Mouse (Mus musculus): ENCODE results near the gene Tlr4.

The Tlr4 gene

DNA sequence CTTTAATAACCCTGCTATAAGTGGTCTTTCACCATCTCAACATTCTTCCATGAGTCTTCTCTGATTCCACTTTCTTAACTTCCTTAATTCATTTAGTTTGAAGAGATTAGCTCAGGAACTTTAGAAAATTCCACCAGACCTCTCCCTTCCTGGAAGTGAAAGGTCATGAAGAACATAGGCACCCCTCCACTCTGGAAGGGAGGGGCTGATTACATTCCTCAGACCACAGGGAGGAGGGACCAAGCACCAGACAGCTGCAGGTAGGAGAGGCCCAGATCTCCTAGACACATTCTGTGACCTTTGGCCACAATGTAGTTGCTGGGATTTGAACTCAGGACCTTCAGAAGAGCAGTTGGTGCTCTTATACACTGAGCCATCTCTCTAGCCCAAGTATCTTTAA is 72.7 kb downstream of the Tlr4 start:
- no peak for DNase-seq (ENCODE audit: low spot score in 2 of 2)

DNA sequence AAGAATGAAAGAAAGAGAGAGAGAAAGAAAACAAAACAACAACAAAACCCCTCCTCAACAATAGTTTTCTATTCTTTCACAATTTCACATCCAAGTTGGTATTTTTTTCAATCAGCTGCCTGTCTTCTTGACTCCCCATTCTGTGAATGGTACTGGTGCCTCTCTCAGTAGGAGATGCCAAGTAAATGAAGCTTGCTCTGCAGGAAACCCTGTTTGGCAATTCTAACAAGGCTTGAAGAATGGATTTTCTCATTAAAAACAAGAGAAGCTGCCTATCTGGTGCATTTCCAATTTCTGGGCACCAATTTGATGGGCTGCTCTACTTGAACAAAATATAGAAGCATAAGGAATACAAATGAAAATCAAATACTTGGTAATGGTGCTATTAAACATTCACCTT is 74.1 kb downstream of the Tlr4 start:
- DNase-seq (ENCODE audit: low spot score in 2 of 2): no peak

DNA sequence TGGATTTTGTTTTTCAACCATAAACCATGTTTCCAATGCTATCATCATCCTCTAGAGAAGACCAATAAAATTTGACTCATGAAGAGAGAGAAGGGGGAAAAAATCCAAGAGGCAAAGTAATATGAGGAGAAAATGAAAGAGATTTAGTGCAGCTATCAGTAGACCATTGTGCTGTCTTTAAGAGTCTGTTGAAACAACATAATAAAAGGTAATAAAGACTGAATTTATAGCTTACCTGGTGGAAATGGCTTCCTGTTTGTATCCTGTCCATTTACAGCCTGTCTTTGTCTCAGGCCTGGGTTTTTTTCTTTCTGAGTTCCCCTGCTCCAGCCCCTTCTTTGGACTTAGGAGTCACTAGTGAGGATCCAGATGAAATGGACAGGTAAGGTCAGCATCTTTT is 81.0 kb downstream of the Tlr4 start:
- DNase-seq (ENCODE audit: low spot score in 2 of 2): no peak

DNA sequence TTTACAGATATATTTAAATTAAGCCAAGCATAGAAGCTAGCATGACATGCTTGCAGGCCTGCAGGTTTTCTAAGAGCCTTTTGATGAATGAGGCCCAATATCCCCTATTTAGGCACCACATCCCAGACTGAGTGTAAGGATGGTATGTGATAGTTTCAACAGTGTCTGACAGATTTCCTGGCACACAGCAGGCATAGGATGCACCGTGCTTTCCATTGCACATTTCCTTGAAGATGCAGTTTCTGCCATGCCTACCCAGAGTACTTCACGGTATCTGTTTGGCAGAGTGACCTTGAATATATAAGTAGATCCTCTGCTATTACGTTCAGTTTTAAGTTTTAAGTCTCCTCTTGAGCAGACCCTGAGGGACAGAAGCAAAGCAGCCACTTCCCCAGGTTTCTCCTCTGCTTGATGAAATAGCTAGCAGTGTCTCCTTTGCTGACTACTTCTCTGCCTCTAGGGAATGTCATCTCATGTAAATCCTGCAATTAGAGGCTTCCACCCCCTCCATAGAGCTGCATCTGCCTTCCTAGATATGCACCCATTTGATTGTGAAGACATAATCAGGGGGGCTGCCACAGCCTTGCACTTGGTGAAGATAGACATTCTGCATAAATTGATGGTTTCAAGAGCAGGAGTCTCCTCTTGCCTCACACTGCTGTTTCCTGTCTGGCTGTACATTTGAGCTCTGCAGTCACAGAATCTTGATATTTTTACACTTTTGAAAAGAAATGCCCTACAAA is 92.4 kb downstream of the Tlr4 start:
- DNase-seq (ENCODE audit: low spot score in 2 of 2): no peak

DNA sequence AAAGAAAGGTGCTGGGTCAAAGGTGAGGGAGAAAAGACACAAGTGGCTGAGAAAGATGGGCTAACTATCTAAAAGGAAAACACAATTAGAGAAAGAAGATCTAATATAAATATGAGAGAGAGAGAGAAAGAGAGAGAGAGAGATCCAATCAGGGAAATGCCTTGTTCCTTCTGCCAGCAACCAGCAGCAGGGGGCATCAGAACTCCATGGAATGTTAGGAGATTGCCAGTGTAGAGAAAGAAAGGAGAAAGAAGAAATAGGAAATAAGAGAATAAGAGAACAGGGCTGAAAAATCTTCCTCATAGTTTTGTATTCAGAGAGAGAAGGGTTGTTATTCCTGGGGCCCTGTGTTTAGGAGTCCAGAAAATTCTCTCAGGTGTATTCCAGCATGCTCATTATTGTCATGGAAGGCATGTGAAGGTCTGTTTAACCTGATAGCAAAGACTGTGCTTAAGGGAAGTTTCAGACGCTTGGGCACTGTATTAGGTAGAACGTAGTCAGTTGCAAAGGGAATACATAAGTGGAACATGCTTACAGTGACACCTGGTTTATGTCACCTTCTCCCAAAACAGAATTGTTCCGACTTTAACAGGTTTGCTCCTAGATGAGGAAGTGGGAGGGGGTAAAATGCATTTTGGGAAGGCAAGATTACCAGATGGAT is 96.4 kb downstream of the Tlr4 start:
- DNase-seq (ENCODE audit: low spot score in 2 of 2): no peak

DNA sequence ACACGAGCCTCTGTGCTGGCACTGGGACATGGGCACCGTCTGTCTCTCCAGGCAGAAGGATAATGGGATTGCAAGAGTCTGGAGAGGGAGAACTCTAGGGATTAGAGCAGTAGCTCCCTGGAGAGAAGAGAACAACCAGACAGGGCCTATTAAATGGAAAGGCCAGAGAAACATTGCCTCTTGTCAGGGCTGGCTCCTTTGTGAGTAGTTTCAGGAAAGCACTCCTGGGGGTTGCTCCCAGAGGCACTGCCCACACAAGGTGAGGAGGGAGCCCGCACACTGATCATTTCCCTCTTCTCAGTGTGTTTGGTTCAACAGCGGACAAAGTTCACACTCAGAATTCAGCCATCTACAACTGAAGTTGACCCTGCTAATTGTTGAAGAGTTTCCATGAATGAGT is 98.7 kb downstream of the Tlr4 start:
- no peak for DNase-seq (ENCODE audit: low spot score in 2 of 2)

DNA sequence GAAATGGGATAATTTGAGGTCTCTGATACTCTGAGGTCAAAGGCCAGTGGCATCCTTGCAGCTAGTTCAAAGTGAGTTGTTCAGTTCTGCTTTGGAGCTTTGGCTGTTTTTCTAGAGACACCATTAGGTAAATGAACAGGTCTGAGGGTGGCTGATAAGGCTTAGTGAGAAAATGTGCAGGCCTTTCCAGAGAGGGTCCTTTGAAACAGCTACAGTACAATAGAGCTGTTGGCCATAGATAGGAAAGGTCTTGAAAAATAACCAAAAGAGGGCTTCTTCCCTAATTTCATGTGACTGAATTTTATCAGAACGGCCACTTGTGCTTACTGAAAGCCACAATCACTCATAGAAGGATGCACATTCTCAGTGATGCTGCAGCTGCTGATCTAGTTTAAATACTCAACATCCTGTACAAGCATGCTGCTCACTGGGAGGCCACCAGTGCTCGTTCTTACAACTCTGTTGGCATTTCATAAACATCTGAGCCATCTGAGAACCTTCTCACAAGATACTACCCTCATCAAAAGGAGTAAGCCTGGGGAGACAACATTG is 100.2 kb downstream of the Tlr4 start:
- DNase-seq (ENCODE audit: low spot score in 2 of 2): no peak

DNA sequence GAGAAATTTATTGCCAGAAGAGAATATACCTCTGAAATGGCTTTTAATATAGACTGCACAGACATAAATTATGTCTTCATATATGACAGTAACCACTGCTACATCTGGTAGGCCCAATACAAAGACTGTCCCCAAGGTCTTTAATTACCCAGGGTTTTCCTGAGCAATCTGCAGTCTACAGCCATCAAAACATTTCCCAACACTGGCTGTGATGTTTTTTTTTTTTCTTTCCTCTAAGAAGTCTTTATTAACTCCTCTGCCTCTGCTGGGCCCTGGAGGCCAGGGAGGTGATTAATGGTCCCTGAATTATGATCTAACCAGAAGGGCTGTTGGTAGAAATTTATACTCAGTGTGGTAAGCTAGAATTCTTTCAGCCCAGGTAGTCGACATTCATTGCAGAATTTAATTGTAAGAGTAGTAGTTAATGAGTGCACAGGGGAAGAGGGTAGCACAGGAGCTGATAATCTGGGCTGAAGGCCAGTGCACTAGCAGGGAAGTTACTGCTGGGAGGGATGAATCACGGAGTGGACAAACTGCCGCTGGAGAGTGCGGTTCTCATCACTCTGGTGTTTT is 111.2 kb downstream of the Tlr4 start:
- no peak for DNase-seq (ENCODE audit: low spot score in 2 of 2)

DNA sequence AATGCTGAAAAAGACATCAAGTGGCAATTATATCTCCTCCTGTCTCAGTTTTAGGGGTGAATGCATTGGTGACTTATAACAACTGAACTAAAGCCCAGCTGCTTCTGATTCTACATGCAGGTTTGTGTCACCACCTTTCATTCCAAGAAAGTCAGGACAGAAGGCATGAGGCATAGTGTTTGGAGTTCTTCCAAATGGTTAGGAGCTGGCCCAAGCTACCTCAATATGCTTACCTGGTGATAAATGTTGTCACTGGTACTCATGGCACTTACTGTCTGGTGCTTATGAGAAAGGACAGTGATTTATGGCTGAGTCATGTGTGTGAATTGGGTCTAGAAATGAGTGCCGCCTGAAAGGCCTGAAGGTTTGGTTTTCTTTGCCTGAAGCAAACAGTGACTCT is 114.5 kb downstream of the Tlr4 start:
- DNase-seq (ENCODE audit: low spot score in 2 of 2): no peak

DNA sequence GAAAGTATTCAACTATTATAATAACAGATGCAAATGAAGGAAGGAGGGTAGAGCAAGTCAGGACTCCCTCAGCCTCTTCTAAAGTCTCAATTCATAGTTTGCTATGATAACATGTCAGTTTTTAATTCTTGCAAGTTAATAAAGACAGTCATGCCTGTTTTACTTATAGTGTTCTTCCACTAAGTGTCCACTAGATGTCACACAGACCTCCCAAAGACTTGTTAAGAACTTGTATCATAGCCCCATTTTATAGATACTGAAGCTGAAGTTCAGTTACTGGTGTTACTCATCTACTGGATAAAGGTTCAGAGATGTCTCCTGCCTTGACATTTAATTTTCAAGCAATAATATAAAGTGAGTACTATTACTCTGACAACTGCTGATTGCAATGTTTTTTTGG is 116.3 kb downstream of the Tlr4 start:
- no peak for DNase-seq (ENCODE audit: low spot score in 2 of 2)

DNA sequence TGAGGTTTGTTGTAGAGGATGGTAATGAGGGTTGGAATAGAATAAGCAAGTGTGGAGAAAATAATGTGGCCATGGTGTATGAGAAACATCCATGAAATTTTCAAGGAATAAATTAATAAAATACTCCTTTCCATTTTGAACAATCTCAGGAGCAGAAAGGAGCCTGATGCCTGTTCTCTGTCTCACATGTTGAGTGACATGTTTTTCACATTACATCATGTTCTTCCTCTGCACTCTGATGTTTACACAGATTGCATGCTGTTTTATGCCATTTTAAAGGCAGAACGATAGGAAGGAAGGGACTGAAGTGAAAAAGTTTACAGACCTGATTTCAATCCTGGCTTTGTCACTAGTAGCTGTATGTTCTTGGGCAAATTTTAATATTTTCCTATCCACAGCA is 120.3 kb downstream of the Tlr4 start:
- no peak for DNase-seq (ENCODE audit: low spot score in 2 of 2)

DNA sequence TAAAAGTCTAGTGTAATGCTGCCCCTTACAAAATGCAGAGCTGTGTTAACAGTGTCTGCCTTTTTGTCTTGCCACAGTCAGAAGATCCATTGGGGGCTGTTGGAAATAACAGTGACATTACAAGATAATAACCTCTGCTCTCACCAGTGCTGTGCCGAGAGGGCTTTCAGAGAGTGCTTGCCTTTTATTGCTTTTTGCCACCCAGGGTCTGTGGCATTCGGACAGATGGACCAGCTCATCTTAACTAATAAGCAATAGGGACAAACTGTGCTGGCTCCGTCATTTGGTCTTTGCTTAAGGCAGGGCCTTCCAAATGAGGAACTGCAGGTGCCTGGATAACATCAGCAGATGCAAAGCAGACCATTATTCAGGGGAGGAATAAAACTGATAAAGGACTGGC is 147.5 kb downstream of the Tlr4 start:
- DNase-seq (ENCODE audit: low spot score in 2 of 2): no peak

Data from spleen, postnatal 4 days (tissue).